Mouse (Mus musculus): ENCODE results near the gene Orm1. TPM values are rescaled to one million over a fixed set of nuclear protein-coding genes. Genes with fewer than 3 reads are reported as not detected.

The Orm1 gene
- polyA plus RNA-seq, 1 experiment from 2014 or later, result not detected

DNA sequence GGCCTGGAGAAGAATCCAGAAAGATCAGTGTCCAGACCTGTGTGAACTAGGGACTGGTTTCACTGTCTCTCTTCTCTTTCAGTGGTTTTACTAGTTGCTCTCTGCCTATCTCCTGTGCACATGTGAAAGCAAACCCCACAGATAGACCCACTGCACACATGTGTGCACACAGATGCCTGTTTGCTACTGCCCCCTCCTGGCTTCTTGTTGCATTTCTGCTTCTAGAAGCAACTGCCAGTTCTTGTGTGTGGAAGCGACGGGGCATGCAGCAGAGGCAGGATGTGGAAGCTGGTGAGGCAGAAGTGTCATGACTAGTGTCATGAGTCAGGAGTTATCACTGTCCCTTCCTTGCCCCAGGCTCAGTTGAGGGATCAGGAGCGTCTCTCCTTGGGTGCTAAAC is 27.5 kb downstream of the Orm1 start:
- H3K36me3 ChIP-seq (ENCODE audit: control insufficient read depth, insufficient read depth), result peaks cover 12% of the 10 kb centered on the region
- H3K27me3 ChIP-seq (replicated peaks; ENCODE audit: control insufficient read depth, insufficient read depth, low read length), result no peaks in the 10 kb centered on the region
- WGBS, result 57% methylated on average over 3 of the region's 3 CpGs
- ATAC-seq, result no peak
- no peak overlapping the region for H3K27ac ChIP-seq (ENCODE audit: low read length)
- no peak overlapping the region for H3K4me2 ChIP-seq (ENCODE audit: low read length)
- no peaks in the 10 kb centered on the region for H3K9me3 ChIP-seq (ENCODE audit: control insufficient read depth, low read length)
- H3K4me3 ChIP-seq (replicated peaks; ENCODE audit: low read length), result no peak overlapping the region
- H3K4me1 ChIP-seq (replicated peaks; ENCODE audit: control insufficient read depth, insufficient read depth, low read length), result peaks cover 11% of the 10 kb centered on the region
- no peak overlapping the region for H3K9ac ChIP-seq (replicated peaks; ENCODE audit: low read depth, low read length)

GRCm38 (mm10) chr4:63373404-63373803 is 29.0 kb downstream of the Orm1 start:
- Histone ChIP-seq H3K9ac (replicated peaks; ENCODE audit: low read depth, low read length) (no peak overlapping the region), H3K36me3 (ENCODE audit: control insufficient read depth, insufficient read depth) (peaks cover 8% of the 10 kb centered on the region; the same call in 1 of the 2 replicates), H3K9me3 (ENCODE audit: control insufficient read depth, low read length) (no peaks in the 10 kb centered on the region), H3K4me3 (replicated peaks; ENCODE audit: low read length) (no peak overlapping the region), H3K27ac (ENCODE audit: low read length) (no peak overlapping the region), H3K4me1 (replicated peaks; ENCODE audit: control insufficient read depth, insufficient read depth, low read length) (peaks cover 11% of the 10 kb centered on the region), H3K27me3 (replicated peaks; ENCODE audit: control insufficient read depth, insufficient read depth, low read length) (no peaks in the 10 kb centered on the region), H3K4me2 (ENCODE audit: low read length) (no peak overlapping the region)
- WGBS, result 89% methylated on average over 8 of the region's 8 CpGs
- ATAC-seq, result no peak

- Histone ChIP-seq H3K27me3 (replicated peaks; ENCODE audit: control insufficient read depth, insufficient read depth, low read length) (no peaks in the 10 kb centered on the region), H3K4me3 (replicated peaks; ENCODE audit: low read length) (no peak overlapping the region), H3K9ac (replicated peaks; ENCODE audit: low read depth, low read length) (no peak overlapping the region), H3K27ac (ENCODE audit: low read length) (no peak overlapping the region), H3K4me2 (ENCODE audit: low read length) (no peak overlapping the region), H3K4me1 (replicated peaks; ENCODE audit: control insufficient read depth, insufficient read depth, low read length) (peaks cover 11% of the 10 kb centered on the region), H3K9me3 (ENCODE audit: control insufficient read depth, low read length) (no peaks in the 10 kb centered on the region), H3K36me3 (ENCODE audit: control insufficient read depth, insufficient read depth) (peaks cover 16% of the 10 kb centered on the region; the same call in 1 of the 2 replicates)
- ATAC-seq, result no peak
- WGBS, result 87% methylated on average over 12 of the region's 12 CpGs
These were observed 30.0 kb downstream of the Orm1 start for GRCm38 (mm10) chr4:63374331-63374730.

DNA sequence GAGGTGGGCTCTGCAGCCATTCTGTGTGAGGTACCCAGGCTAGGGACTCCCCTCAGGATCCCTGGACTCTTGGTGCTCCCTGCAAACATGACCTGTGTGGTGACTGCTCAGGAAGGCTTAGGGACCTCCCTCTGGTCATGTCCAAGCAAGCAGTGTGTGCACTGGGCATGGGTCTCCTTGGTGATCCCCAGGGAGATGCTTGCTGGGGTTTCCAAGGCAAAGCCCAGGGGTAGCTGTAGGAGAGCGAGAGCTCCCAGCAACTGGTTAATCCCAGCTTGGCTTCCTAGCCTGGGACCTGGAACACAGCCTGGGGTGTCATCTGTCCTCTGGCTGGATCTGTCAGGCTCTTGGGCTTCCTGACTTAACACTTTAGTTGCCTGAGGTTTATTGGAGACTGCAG is 31.0 kb downstream of the Orm1 start:
- ATAC-seq, result peak; percentile 36
- H3K27ac ChIP-seq (ENCODE audit: low read length), result no peak overlapping the region
- no peak overlapping the region for H3K9ac ChIP-seq (replicated peaks; ENCODE audit: low read depth, low read length)
- H3K36me3 ChIP-seq (ENCODE audit: control insufficient read depth, insufficient read depth), result peaks cover 24% of the 10 kb centered on the region
- H3K4me3 ChIP-seq (replicated peaks; ENCODE audit: low read length), result no peak overlapping the region
- no peak overlapping the region for H3K4me2 ChIP-seq (ENCODE audit: low read length)
- peaks cover 11% of the 10 kb centered on the region for H3K4me1 ChIP-seq (replicated peaks; ENCODE audit: control insufficient read depth, insufficient read depth, low read length)
- H3K27me3 ChIP-seq (replicated peaks; ENCODE audit: control insufficient read depth, insufficient read depth, low read length), result no peaks in the 10 kb centered on the region
- 41% methylated on average over 1 of the region's 1 CpGs for WGBS
- no peaks in the 10 kb centered on the region for H3K9me3 ChIP-seq (ENCODE audit: control insufficient read depth, low read length)

DNA sequence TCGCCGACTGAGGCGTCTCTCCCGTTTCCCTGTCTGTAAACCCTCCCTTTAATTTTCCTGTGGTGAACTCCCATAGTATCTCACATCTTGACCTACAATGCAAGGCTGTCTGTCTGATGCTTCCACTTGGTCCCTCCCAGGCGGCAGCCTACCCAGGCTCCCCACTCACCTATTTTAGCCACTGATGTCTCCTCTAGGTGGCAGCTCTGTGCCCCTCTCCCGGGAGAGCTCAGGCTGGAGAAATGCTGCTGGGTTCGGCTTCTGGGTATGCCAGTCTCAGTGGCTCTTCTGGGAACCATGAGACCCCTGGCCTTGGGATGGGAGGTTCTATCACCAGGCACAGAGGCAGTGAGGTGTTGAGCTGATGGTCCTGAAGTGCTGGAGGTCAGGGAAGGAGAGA is 33.1 kb downstream of the Orm1 start:
- Histone ChIP-seq H3K4me1 (replicated peaks; ENCODE audit: control insufficient read depth, insufficient read depth, low read length) (peaks cover 11% of the 10 kb centered on the region), H3K9me3 (ENCODE audit: control insufficient read depth, low read length) (no peaks in the 10 kb centered on the region), H3K27ac (ENCODE audit: low read length) (no peak overlapping the region), H3K4me2 (ENCODE audit: low read length) (no peak overlapping the region), H3K4me3 (replicated peaks; ENCODE audit: low read length) (no peak overlapping the region), H3K36me3 (ENCODE audit: control insufficient read depth, insufficient read depth) (peaks cover 20% of the 10 kb centered on the region), H3K27me3 (replicated peaks; ENCODE audit: control insufficient read depth, insufficient read depth, low read length) (no peaks in the 10 kb centered on the region), H3K9ac (replicated peaks; ENCODE audit: low read depth, low read length) (no peak overlapping the region)
- WGBS, result 59% methylated on average over 7 of the region's 7 CpGs
- no peak for ATAC-seq

DNA sequence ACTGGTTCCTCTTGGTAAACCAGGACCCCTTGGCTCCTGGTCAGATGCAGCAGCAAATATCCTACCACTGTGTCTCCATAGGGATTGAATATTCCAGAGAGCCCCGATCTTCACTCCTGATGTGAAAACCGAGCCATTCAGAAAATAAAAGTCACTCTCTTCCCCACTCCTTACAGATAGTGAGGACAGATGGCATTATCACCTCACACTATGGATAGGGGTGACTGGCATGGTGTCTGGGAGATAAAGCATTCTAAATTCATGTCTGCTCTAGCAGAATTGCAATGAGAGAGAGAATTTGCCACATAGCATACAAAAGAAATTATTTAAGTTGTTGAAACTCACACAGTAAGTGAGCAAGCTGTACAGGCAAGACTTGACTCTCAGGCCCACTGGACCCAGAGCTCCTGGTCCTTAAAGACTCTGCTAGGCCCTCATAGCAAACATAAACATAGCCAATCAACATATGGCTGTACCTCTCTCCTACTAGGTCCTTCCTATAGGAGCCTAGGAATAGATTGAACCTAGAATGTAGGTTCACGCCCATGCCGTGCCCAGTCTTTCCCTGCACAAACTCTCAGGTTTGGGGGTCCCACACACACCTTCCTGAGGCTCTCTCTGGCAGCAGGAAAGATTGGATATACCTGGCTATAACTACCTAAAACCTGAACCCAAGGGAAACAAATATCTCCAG is 38.5 kb downstream of the Orm1 start:
- Histone ChIP-seq H3K9me3 (ENCODE audit: control insufficient read depth, low read length) (no peaks in the 10 kb centered on the region), H3K27me3 (replicated peaks; ENCODE audit: control insufficient read depth, insufficient read depth, low read length) (no peaks in the 10 kb centered on the region), H3K36me3 (ENCODE audit: control insufficient read depth, insufficient read depth) (peaks cover 20% of the 10 kb centered on the region), H3K27ac (ENCODE audit: low read length) (no peak overlapping the region), H3K9ac (replicated peaks; ENCODE audit: low read depth, low read length) (no peak overlapping the region), H3K4me3 (replicated peaks; ENCODE audit: low read length) (no peak overlapping the region), H3K4me2 (ENCODE audit: low read length) (no peak overlapping the region), H3K4me1 (replicated peaks; ENCODE audit: control insufficient read depth, insufficient read depth, low read length) (peaks cover 2% of the 10 kb centered on the region; the same call in 1 of the 2 replicates)
- WGBS, result 88% methylated on average over 4 of the region's 4 CpGs
- no peak for ATAC-seq

- H3K36me3 ChIP-seq (ENCODE audit: control insufficient read depth, insufficient read depth), result peaks cover 20% of the 10 kb centered on the region
These were observed 39.1 kb downstream of the Orm1 start for GRCm38 (mm10) chr4:63383474-63383873.

DNA sequence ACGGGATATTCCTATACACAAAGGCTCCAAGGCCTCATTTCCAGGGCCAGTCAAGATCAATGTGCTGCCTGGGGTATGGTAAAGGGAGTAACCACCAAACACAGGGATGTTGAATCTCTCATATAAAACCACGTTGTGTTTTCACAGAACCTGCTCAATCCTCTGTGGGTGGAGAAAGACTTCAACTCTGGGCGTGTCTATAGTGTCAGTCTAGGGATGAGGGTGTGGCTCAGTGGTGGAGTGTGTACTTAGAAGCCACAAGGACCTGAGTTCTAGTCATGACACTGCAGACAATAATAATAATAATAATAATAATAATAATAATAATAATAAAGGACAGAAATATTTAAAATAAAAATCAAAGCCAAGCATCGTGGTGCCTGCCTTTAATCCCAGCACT is 39.9 kb downstream of the Orm1 start:
- Histone ChIP-seq H3K27ac (ENCODE audit: low read length) (no peak overlapping the region), H3K4me1 (replicated peaks; ENCODE audit: control insufficient read depth, insufficient read depth, low read length) (peaks cover 17% of the 10 kb centered on the region), H3K9me3 (ENCODE audit: control insufficient read depth, low read length) (no peaks in the 10 kb centered on the region), H3K4me3 (replicated peaks; ENCODE audit: low read length) (no peak overlapping the region), H3K9ac (replicated peaks; ENCODE audit: low read depth, low read length) (no peak overlapping the region), H3K36me3 (ENCODE audit: control insufficient read depth, insufficient read depth) (peaks cover 13% of the 10 kb centered on the region), H3K27me3 (replicated peaks; ENCODE audit: control insufficient read depth, insufficient read depth, low read length) (no peaks in the 10 kb centered on the region), H3K4me2 (ENCODE audit: low read length) (no peak overlapping the region)
- WGBS, result 88% methylated on average over 4 of the region's 4 CpGs
- no peak for ATAC-seq

More at GRCm38 (mm10) chr4:63383474-63383873, 39.1 kb downstream of the Orm1 start:
- Histone ChIP-seq H3K4me1 (replicated peaks; ENCODE audit: control insufficient read depth, insufficient read depth, low read length) (peaks cover 9% of the 10 kb centered on the region), H3K4me2 (ENCODE audit: low read length) (no peak overlapping the region), H3K9me3 (ENCODE audit: control insufficient read depth, low read length) (no peaks in the 10 kb centered on the region), H3K9ac (replicated peaks; ENCODE audit: low read depth, low read length) (no peak overlapping the region), H3K4me3 (replicated peaks; ENCODE audit: low read length) (no peak overlapping the region), H3K27me3 (replicated peaks; ENCODE audit: control insufficient read depth, insufficient read depth, low read length) (no peaks in the 10 kb centered on the region), H3K27ac (ENCODE audit: low read length) (no peak overlapping the region)
- 74% methylated on average over 12 of the region's 12 CpGs for WGBS
- ATAC-seq, result no peak

- no peak overlapping the region for H3K4me2 ChIP-seq (ENCODE audit: low read length)
- H3K4me3 ChIP-seq (replicated peaks; ENCODE audit: low read length), result no peak overlapping the region
- 94% methylated on average over 3 of the region's 3 CpGs for WGBS
- H3K4me1 ChIP-seq (replicated peaks; ENCODE audit: control insufficient read depth, insufficient read depth, low read length), result peaks cover 27% of the 10 kb centered on the region
- peaks cover 5% of the 10 kb centered on the region; the same call in 1 of the 2 replicates for H3K36me3 ChIP-seq (ENCODE audit: control insufficient read depth, insufficient read depth)
- no peaks in the 10 kb centered on the region for H3K27me3 ChIP-seq (replicated peaks; ENCODE audit: control insufficient read depth, insufficient read depth, low read length)
- ATAC-seq, result no peak
- H3K9me3 ChIP-seq (ENCODE audit: control insufficient read depth, low read length), result no peaks in the 10 kb centered on the region
- no peak overlapping the region for H3K9ac ChIP-seq (replicated peaks; ENCODE audit: low read depth, low read length)
- H3K27ac ChIP-seq (ENCODE audit: low read length), result no peak overlapping the region
These were observed 40.9 kb downstream of the Orm1 start for GRCm38 (mm10) chr4:63385253-63385652.
